Mouse (Mus musculus) Patski (cell line): ENCODE measurements around the gene Togaram2. TPM values are rescaled to one million over a fixed set of nuclear protein-coding genes. Genes with fewer than 3 reads are reported as not detected.

Source experiments
- ATAC-seq: fragments of 100-300 bp; one replicate; pipeline ENCODE4 v1.8.0; 2021
- CTCF ChIA-PET: fragments of 350-600 bp; sonication (Branson Sonifier 250); formaldehyde crosslinking; loops from one replicate; lab custom pipeline; 2022; ENCODE audit warnings: inconsistent platforms; lab: Charles Lee
- POLR2A ChIA-PET: fragments of 350-600 bp; sonication (Branson Sonifier 250); formaldehyde crosslinking; loops from one replicate; lab custom pipeline; 2022; ENCODE audit warnings: antibody characterized with exemption, inconsistent platforms; lab: Charles Lee
- DNase-seq: peaks from one replicate; pipeline ENCODE4 v3.0.0-alpha.2; 2011; ENCODE audit warnings: low read depth, low spot score
- H3K27me3 ChIP-seq: fragments of 371-371 bp; one replicate; pipeline ENCODE4 v1.5.1; 2021
- CTCF ChIP-seq: fragments of 100-300 bp; IDR thresholded peaks from one replicate; pipeline ENCODE4 v1.5.1; 2021
- in situ Hi-C: fragments of 300-500 bp; cut with MboI; formaldehyde crosslinking; loops from 3 replicates; pipeline ENCODE4 v1.11.1; 2018; ENCODE audit warnings: low pct_unique_long_range_greater_than_20kb, mixed read lengths
- polyA plus RNA-seq: library from polyadenylated mRNA; unstranded; gene quantifications from one replicate; pipeline ENCODE4 v1.2.3, GENCODE M21; 2021

Gene Togaram2
- polyA plus RNA-seq, 1 experiment from 2014 or later: 1.8 TPM

DNA sequence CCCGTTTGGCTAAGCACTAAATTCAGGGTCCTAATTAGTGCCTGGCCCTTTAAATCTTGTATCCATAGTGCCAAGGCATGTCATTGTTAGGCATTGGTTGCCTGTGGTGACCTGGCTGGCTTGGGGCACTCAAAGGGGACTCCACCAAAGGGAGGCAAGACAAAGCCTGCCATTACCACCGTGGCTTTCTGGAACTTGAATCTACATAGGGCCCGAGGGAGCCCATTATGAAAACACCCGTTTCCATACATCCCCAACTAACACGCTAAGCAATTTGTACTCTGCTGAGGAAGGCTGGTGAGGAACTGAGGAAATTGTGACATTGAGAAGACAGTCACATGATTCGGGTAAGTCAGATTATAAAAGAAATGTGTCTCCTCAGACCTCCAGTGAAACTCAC, 96.5 kb downstream of the Togaram2 start:
- no peak for TF ChIP-seq CTCF
- ChIA-PET POLR2A (no interaction called here), CTCF (interaction anchor here (1.1 to 1.2 kb wide), 2 partner anchors 11 to 13 kb away, joined by 3 read pairs; no protein-coding TSS in a partner anchor)
- in situ Hi-C loops: no loop called here
- no peak for DNase-seq
- H3K27me3 ChIP-seq: peaks cover 4% of the 10 kb centered on the region
- no peak for ATAC-seq

DNA sequence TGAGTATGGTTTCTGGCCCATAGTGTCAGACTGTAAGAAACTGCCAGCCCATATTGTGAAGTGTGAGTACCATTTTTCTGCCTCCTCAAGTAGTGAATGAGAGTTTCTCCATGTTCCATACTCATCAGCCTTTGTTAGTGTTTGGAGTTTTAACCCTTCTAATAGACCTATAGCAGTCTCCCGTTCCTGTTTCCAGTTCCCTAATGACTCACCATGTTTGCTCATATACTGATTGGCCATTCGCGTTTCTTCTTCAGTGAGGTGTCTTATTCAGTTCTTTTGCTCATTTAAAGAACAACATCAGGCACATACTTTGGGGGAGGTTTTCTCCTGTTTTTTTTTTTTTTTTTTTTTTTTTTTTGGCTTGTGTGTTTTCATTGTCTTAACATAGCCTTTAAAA, 97.6 kb downstream of the Togaram2 start:
- in situ Hi-C loops: no loop called here
- ChIA-PET POLR2A (no interaction called here), CTCF (no interaction called here)
- no peak for TF ChIP-seq CTCF
- H3K27me3 ChIP-seq: peaks cover 4% of the 10 kb centered on the region
- no peak for DNase-seq
- ATAC-seq: no peak

DNA sequence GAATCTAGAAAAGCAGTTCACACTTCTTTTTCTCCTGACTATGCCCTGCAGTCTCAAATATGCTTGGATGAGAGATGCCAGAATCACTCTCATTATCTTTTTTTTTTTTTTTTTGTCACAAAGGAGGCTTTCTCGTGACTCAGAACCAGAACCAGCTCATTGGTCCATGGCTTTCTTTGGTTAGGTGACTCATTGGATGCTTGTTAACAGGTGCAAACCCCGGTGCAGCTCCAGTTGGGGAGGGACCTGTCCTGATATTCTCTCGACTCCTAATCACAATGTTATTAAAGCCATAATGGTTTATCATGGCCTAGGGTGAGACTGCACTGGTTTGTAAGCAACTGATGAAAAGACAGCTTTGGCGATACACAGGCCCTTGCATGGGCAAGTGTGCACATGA, 101.1 kb downstream of the Togaram2 start:
- DNase-seq: peak; percentile 6
- ChIA-PET CTCF (interaction anchor here (0.6 to 1.4 kb wide), 4 partner anchors 9 to 111 kb away, joined by 3 to 4 read pairs (median 3); no protein-coding TSS in a partner anchor), POLR2A (no interaction called here)
- no peaks in the 10 kb centered on the region for H3K27me3 ChIP-seq
- no peak for TF ChIP-seq CTCF
- no peak for ATAC-seq
- in situ Hi-C loops: no loop called here

DNA sequence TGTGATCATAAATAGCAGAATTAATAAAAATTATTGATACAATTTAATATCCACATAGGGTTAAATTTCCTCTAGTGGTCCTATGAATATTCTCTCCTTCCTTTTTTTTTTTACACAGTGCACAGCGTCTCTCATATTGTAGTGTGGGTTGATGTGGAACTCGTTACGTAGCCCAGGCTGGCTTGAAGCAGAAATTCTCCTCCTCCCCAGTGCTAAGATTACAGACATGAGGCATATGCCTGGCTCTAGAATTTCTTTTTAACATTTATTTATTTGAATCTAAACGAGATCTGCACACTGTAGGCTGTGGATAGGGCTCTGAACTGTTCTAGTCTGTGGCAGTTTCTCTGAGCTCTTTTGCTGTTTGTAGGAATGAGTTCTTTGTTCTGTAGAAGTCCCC, 102.2 kb downstream of the Togaram2 start:
- POLR2A ChIA-PET: no interaction called here
- TF ChIP-seq CTCF: no peak
- no peak for ATAC-seq
- H3K27me3 ChIP-seq: no peaks in the 10 kb centered on the region
- DNase-seq: no peak
- in situ Hi-C loops: no loop called here
- CTCF ChIA-PET: no interaction called here

DNA sequence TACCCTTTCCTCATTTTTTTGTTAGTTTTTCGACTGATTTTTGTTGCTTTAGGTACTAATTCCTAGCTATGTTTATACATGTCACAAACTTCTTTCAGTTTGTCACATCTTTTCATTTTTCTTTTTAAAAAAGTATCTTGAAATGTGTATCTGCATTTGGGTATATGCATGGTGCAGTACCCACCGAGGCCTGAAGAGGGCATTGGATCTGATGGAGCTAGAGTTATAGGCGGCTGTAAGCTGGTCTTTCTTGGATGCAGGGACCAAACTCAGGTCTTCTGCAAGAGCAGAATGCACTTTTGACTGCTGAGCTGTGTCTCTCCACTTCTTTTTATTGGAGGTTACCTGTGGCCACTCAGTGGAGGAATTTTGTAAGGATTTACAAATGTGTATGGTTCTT, 105.6 kb downstream of the Togaram2 start:
- H3K27me3 ChIP-seq: no peaks in the 10 kb centered on the region
- no peak for ATAC-seq
- CTCF ChIA-PET: no interaction called here
- POLR2A ChIA-PET: no interaction called here
- TF ChIP-seq CTCF: peak; percentile 64
- DNase-seq: no peak
- in situ Hi-C loops: no loop called here

Other genes with a start within 250 kb of the Togaram2 start
- gene Gm4707, start 213.3 kb upstream of the Togaram2 start, polyA plus RNA-seq: 0.47 TPM
- 45.8 TPM for gene Smchd1, start 197.9 kb upstream of the Togaram2 start, polyA plus RNA-seq
- gene Ndc80, start 146.4 kb upstream of the Togaram2 start, polyA plus RNA-seq: 24.4 TPM
- 2.3 TPM for gene Spdya, start 121.2 kb upstream of the Togaram2 start, polyA plus RNA-seq
- gene Wdr43, start 57.4 kb upstream of the Togaram2 start, polyA plus RNA-seq: 74.4 TPM
- not detected for gene Pcare, start 79.6 kb downstream of the Togaram2 start, polyA plus RNA-seq
- gene Clip4, start 95.2 kb downstream of the Togaram2 start, polyA plus RNA-seq: 43.4 TPM